Mouse (Mus musculus): Measurements from ENCODE around the gene Uckl1. TPM values are rescaled to one million over a fixed set of nuclear protein-coding genes. Genes with fewer than 3 reads are reported as not detected.

Uckl1 gene
- polyA plus RNA-seq, 1 experiment from 2014 or later: 40.7 TPM

GRCm38 (mm10) chr2:181596221-181596960 is 11.7 kb upstream of the Uckl1 start:
- 59% methylated on average over 6 of the region's 6 CpGs for whole genome bisulfite sequencing
- peaks cover 52% of the 10 kb centered on the region for H3K4me1 ChIP-seq

GRCm38 (mm10) chr2:181594946-181595696 is 10.4 kb upstream of the Uckl1 start:
- Histone ChIP-seq H3K27ac (no peak overlapping the region), H3K27me3 (ENCODE audit: poor library complexity, severe bottlenecking) (peaks cover 3% of the 10 kb centered on the region; the same call in 1 of the 2 replicates), H3K36me3 (replicated peaks) (peaks cover 25% of the 10 kb centered on the region), H3K4me1 (peaks cover 54% of the 10 kb centered on the region), H3K4me3 (no peak overlapping the region), H3K9me3 (no peaks in the 10 kb centered on the region)
- peak; percentile 15 for DNase-seq (ENCODE audit: extremely low spot score, low spot score)
- 80% methylated on average over 4 of the region's 4 CpGs for WGBS

More at GRCm38 (mm10) chr2:181596221-181596960, 11.7 kb upstream of the Uckl1 start:
- Histone ChIP-seq H3K36me3 (replicated peaks) (peaks cover 16% of the 10 kb centered on the region), H3K9me3 (no peaks in the 10 kb centered on the region), H3K27me3 (ENCODE audit: poor library complexity, severe bottlenecking) (peaks cover 3% of the 10 kb centered on the region; the same call in 1 of the 2 replicates), H3K27ac (no peak overlapping the region), H3K4me3 (no peak overlapping the region)
- DNase-seq (ENCODE audit: extremely low spot score, low spot score): no peak

- peaks cover 44% of the 10 kb centered on the region for H3K4me1 ChIP-seq
- no peak overlapping the region; the same call in 1 of the 2 replicates for H3K4me3 ChIP-seq
- H3K27ac ChIP-seq: no peak overlapping the region
- H3K27me3 ChIP-seq (ENCODE audit: poor library complexity, severe bottlenecking): no peaks in the 10 kb centered on the region
- H3K36me3 ChIP-seq (replicated peaks): peaks cover 37% of the 10 kb centered on the region
- H3K9me3 ChIP-seq: no peaks in the 10 kb centered on the region
- DNase-seq (ENCODE audit: extremely low spot score, low spot score): no peak
Observed at GRCm38 (mm10) chr2:181593937-181594336, 9.2 kb upstream of the Uckl1 start.

- Histone ChIP-seq H3K9me3 (no peaks in the 10 kb centered on the region), H3K4me1 (peaks cover 35% of the 10 kb centered on the region), H3K4me3 (peak overlapping the region; percentile 96), H3K27me3 (ENCODE audit: poor library complexity, severe bottlenecking) (no peaks in the 10 kb centered on the region), H3K36me3 (replicated peaks) (peaks cover 46% of the 10 kb centered on the region), H3K27ac (peak overlapping the region; percentile 95)
- WGBS: 13% methylated on average over 6 of the region's 6 CpGs
- DNase-seq (ENCODE audit: extremely low spot score, low spot score): peak; percentile 15
Observed at GRCm38 (mm10) chr2:181593042-181593421, 8.3 kb upstream of the Uckl1 start.

- Histone ChIP-seq H3K4me3 (peak within 1 kb of the TSS; percentile 96), H3K9me3 (no peaks in the 10 kb centered on the region), H3K27ac (peak within 1 kb of the TSS; percentile 95), H3K4me1 (peaks cover 29% of the 10 kb centered on the region), H3K27me3 (ENCODE audit: poor library complexity, severe bottlenecking) (no peaks in the 10 kb centered on the region), H3K36me3 (replicated peaks) (peaks cover 52% of the 10 kb centered on the region)
- WGBS: under 1% methylated on average over 77 of the region's 97 CpGs
- DNase-seq (ENCODE audit: extremely low spot score, low spot score): peak; percentile 78
Observed at GRCm38 (mm10) chr2:181592231-181593041, 7.7 kb upstream of the Uckl1 start, which contains the start of gene Zfp512b. Gene Zfp512b, minus strand, starts transcription at chr2:181592803.

- DNase-seq (ENCODE audit: extremely low spot score, low spot score): no peak
- Histone ChIP-seq H3K27me3 (ENCODE audit: poor library complexity, severe bottlenecking) (no peaks in the 10 kb centered on the region), H3K4me1 (peaks cover 25% of the 10 kb centered on the region), H3K27ac (peak within 1 kb of the TSS; percentile 95), H3K9me3 (no peaks in the 10 kb centered on the region), H3K36me3 (replicated peaks) (peaks cover 59% of the 10 kb centered on the region), H3K4me3 (peak within 1 kb of the TSS; percentile 96)
- WGBS: 24% methylated on average over 5 of the region's 5 CpGs
Observed at GRCm38 (mm10) chr2:181591528-181592085, 6.9 kb upstream of the Uckl1 start, which contains the start of gene Prpf6. Gene Prpf6, plus strand, starts transcription at chr2:181591868.

GRCm38 (mm10) chr2:181590471-181590870 is 5.8 kb upstream of the Uckl1 start:
- 95% methylated on average over 5 of the region's 5 CpGs for WGBS
- H3K27me3 ChIP-seq (ENCODE audit: poor library complexity, severe bottlenecking): no peaks in the 10 kb centered on the region
- H3K4me1 ChIP-seq: peaks cover 25% of the 10 kb centered on the region
- no peaks in the 10 kb centered on the region for H3K9me3 ChIP-seq
- no peak for DNase-seq (ENCODE audit: extremely low spot score, low spot score)
- H3K27ac ChIP-seq: no peak overlapping the region
- H3K36me3 ChIP-seq (replicated peaks): peaks cover 59% of the 10 kb centered on the region
- H3K4me3 ChIP-seq: no peak overlapping the region

- Histone ChIP-seq H3K4me1 (peaks cover 25% of the 10 kb centered on the region), H3K27me3 (ENCODE audit: poor library complexity, severe bottlenecking) (no peaks in the 10 kb centered on the region), H3K4me3 (no peak overlapping the region), H3K27ac (no peak overlapping the region), H3K9me3 (no peaks in the 10 kb centered on the region), H3K36me3 (replicated peaks) (peaks cover 63% of the 10 kb centered on the region)
- 93% methylated on average over 9 of the region's 9 CpGs for WGBS
- DNase-seq (ENCODE audit: extremely low spot score, low spot score): no peak
Observed at GRCm38 (mm10) chr2:181589732-181590105, 5.0 kb upstream of the Uckl1 start.

GRCm38 (mm10) chr2:181589011-181589731 is 4.5 kb upstream of the Uckl1 start:
- WGBS: 91% methylated on average over 10 of the region's 10 CpGs
- no peak for DNase-seq (ENCODE audit: extremely low spot score, low spot score)
- Histone ChIP-seq H3K4me1 (peaks cover 25% of the 10 kb centered on the region), H3K27ac (no peak overlapping the region), H3K4me3 (no peak overlapping the region), H3K36me3 (replicated peaks) (peaks cover 69% of the 10 kb centered on the region), H3K27me3 (ENCODE audit: poor library complexity, severe bottlenecking) (no peaks in the 10 kb centered on the region), H3K9me3 (no peaks in the 10 kb centered on the region)

- H3K9me3 ChIP-seq: no peaks in the 10 kb centered on the region
- peaks cover 77% of the 10 kb centered on the region for H3K36me3 ChIP-seq (replicated peaks)
- WGBS: 91% methylated on average over 11 of the region's 11 CpGs
- no peaks in the 10 kb centered on the region for H3K27me3 ChIP-seq (ENCODE audit: poor library complexity, severe bottlenecking)
- peaks cover 25% of the 10 kb centered on the region for H3K4me1 ChIP-seq
- no peak overlapping the region for H3K27ac ChIP-seq
- no peak for DNase-seq (ENCODE audit: extremely low spot score, low spot score)
- no peak overlapping the region for H3K4me3 ChIP-seq
Observed at GRCm38 (mm10) chr2:181588229-181588780, 3.6 kb upstream of the Uckl1 start.

- Histone ChIP-seq H3K9me3 (no peaks in the 10 kb centered on the region), H3K27ac (no peak overlapping the region), H3K4me3 (no peak overlapping the region), H3K36me3 (replicated peaks) (peaks cover 80% of the 10 kb centered on the region), H3K27me3 (ENCODE audit: poor library complexity, severe bottlenecking) (no peaks in the 10 kb centered on the region), H3K4me1 (peaks cover 20% of the 10 kb centered on the region)
- DNase-seq (ENCODE audit: extremely low spot score, low spot score): no peak
- 79% methylated on average over 6 of the region's 6 CpGs for WGBS
Observed at GRCm38 (mm10) chr2:181587796-181588195, 3.1 kb upstream of the Uckl1 start.

All from forebrain, embryonic 10.5 days (tissue).